Mouse (Mus musculus) lung, postnatal 0 days (tissue): ENCODE results near the gene Prkg1. TPM values are rescaled to one million over a fixed set of nuclear protein-coding genes. Genes with fewer than 3 reads are reported as not detected.

Source experiments
- ATAC-seq: fragments of 200-750 bp; cut with Nextera tagmentation; 2 replicates; pipeline ENCODE4 v1.8.0; 2017; ENCODE audit warnings: moderate library complexity
- DNase-seq: peaks from one replicate; pipeline ENCODE4 v3.0.0-alpha.2; 2016; ENCODE audit warnings: low spot score
- H3K27ac ChIP-seq: fragments of 300-500 bp; sonication (generic); 2 replicates; pipeline ENCODE4 v1.5.1; 2014; ENCODE audit warnings: antibody characterized with exemption, mild to moderate bottlenecking, low read length, mixed read lengths
- H3K27me3 ChIP-seq: fragments of 300-500 bp; sonication (generic); replicated peaks from 2 replicates; pipeline ENCODE4 v1.6.1; 2014; ENCODE audit warnings: low read length, mixed read lengths; ENCODE audit not compliant: insufficient read depth
- H3K36me3 ChIP-seq: fragments of 300-500 bp; sonication (generic); 2 replicates; pipeline ENCODE4 v1.6.1; 2014; ENCODE audit warnings: low read length, mixed read lengths; ENCODE audit not compliant: insufficient read depth
- H3K4me1 ChIP-seq: fragments of 300-500 bp; sonication (generic); 2 replicates; pipeline ENCODE4 v1.6.1; 2014; ENCODE audit warnings: antibody characterized with exemption, low read depth, low read length, mixed read lengths; ENCODE audit not compliant: insufficient read depth
- H3K4me2 ChIP-seq: fragments of 300-500 bp; sonication (generic); replicated peaks from 2 replicates; pipeline ENCODE4 v1.6.1; 2014; ENCODE audit warnings: low read depth, mild to moderate bottlenecking, low read length, moderate library complexity, mixed read lengths
- H3K4me3 ChIP-seq: fragments of 300-500 bp; sonication (generic); 2 replicates; pipeline ENCODE4 v1.5.1; 2014; ENCODE audit warnings: low read depth, low read length
- H3K9ac ChIP-seq: fragments of 300-500 bp; sonication (generic); replicated peaks from 2 replicates; pipeline ENCODE4 v1.6.1; 2014; ENCODE audit warnings: low read depth, mild to moderate bottlenecking
- H3K9me3 ChIP-seq: fragments of 300-500 bp; sonication (generic); 2 replicates; pipeline ENCODE4 v1.6.1; 2016; ENCODE audit warnings: low read length, mixed read lengths
- CTCF ChIP-seq: IDR thresholded peaks from 2 replicates; pipeline ENCODE4 v1.5.1; 2016; ENCODE audit warnings: antibody characterized with exemption, mild to moderate bottlenecking
- EP300 ChIP-seq: IDR thresholded peaks from 2 replicates; pipeline ENCODE4 v1.6.1; 2016; ENCODE audit warnings: antibody characterized with exemption, mild to moderate bottlenecking, control low read depth
- WGBS: fragments of 180-500 bp; shearing (Covaris S2); extraction: QIAGEN DNeasy Blood & Tissue Kit; methylation state at CpG from one replicate; pipeline ENCODE4 v1.1.7; 2014; 5-methylcytosine and 5-hydroxymethylcytosine counted together
- polyA plus RNA-seq: library from polyadenylated mRNA; unstranded; fragments of >200 nt; fragmentation: Nextera tagmentation; extraction: Ambion mirVana; gene quantifications from 2 replicates; pipeline ENCODE4 v1.2.1, GENCODE M21; 2015

The Prkg1 gene
- polyA plus RNA-seq, 1 experiment from 2014 or later = 4.8 TPM

GRCm38 (mm10) chr19:31082226-31082625, 682.6 kb downstream of the Prkg1 start:
- Histone ChIP-seq H3K4me2 (peak overlapping the region; percentile 76), H3K4me1 (peaks cover 8% of the 10 kb centered on the region; the same call in 1 of the 2 replicates), H3K27ac (peak overlapping the region; percentile 59), H3K4me3 (peak overlapping the region; percentile 72), H3K9ac (0 out of 2 replicates have a peak overlapping the region, but pooled peaks have one; percentile 26), H3K9me3 (no peaks in the 10 kb centered on the region), H3K36me3 (no peaks in the 10 kb centered on the region), H3K27me3 (no peaks in the 10 kb centered on the region)
- no peak for TF ChIP-seq CTCF
- TF ChIP-seq EP300 = no peak
- whole genome bisulfite sequencing = 18% methylated on average over 7 of the region's 7 CpGs
- ATAC-seq (no peak), DNase-seq (no peak)

GRCm38 (mm10) chr19:31078241-31078640, 686.6 kb downstream of the Prkg1 start:
- TF ChIP-seq EP300 = no peak
- no peak for TF ChIP-seq CTCF
- peaks cover under 1% of the 10 kb centered on the region; the same call in 1 of the 2 replicates for H3K4me1 ChIP-seq
- no peaks in the 10 kb centered on the region for H3K27me3 ChIP-seq
- DNase-seq = no peak
- no peak overlapping the region for H3K4me2 ChIP-seq
- no peak overlapping the region for H3K27ac ChIP-seq
- H3K4me3 ChIP-seq = no peak overlapping the region
- H3K9me3 ChIP-seq = no peaks in the 10 kb centered on the region
- H3K36me3 ChIP-seq = no peaks in the 10 kb centered on the region
- WGBS = 64% methylated on average over 3 of the region's 3 CpGs
- no peak for ATAC-seq
- H3K9ac ChIP-seq = no peak overlapping the region

- 85% methylated on average over 4 of the region's 4 CpGs for whole genome bisulfite sequencing
- DNase-seq (no peak), ATAC-seq (no peak)
- H3K4me2 ChIP-seq = no peak overlapping the region
- H3K36me3 ChIP-seq = no peaks in the 10 kb centered on the region
- H3K4me1 ChIP-seq = no peaks in the 10 kb centered on the region
- H3K4me3 ChIP-seq = no peak overlapping the region
- H3K27me3 ChIP-seq = no peaks in the 10 kb centered on the region
- no peaks in the 10 kb centered on the region for H3K9me3 ChIP-seq
- no peak for TF ChIP-seq EP300
- TF ChIP-seq CTCF = no peak
- no peak overlapping the region for H3K27ac ChIP-seq
- no peak overlapping the region for H3K9ac ChIP-seq
These were observed 688.7 kb downstream of the Prkg1 start for GRCm38 (mm10) chr19:31076106-31076505.

- TF ChIP-seq EP300 (no peak), CTCF (no peak)
- H3K36me3 ChIP-seq = no peaks in the 10 kb centered on the region
- no peaks in the 10 kb centered on the region for H3K9me3 ChIP-seq
- no peak overlapping the region for H3K27ac ChIP-seq
- WGBS = 17% methylated on average over 3 of the region's 3 CpGs
- no peak overlapping the region for H3K9ac ChIP-seq
- no peaks in the 10 kb centered on the region for H3K4me1 ChIP-seq
- no peaks in the 10 kb centered on the region for H3K27me3 ChIP-seq
- no peak overlapping the region for H3K4me3 ChIP-seq
- no peak overlapping the region for H3K4me2 ChIP-seq
- no peak for DNase-seq
- ATAC-seq = no peak
These were observed 690.1 kb downstream of the Prkg1 start for GRCm38 (mm10) chr19:31074717-31075063.

- Histone ChIP-seq H3K27ac (no peak overlapping the region), H3K9me3 (no peaks in the 10 kb centered on the region), H3K4me1 (no peaks in the 10 kb centered on the region), H3K4me3 (no peak overlapping the region), H3K9ac (no peak overlapping the region), H3K4me2 (no peak overlapping the region), H3K27me3 (no peaks in the 10 kb centered on the region), H3K36me3 (no peaks in the 10 kb centered on the region)
- DNase-seq = no peak
- ATAC-seq = no peak
- 58% methylated on average over 24 of the region's 24 CpGs for WGBS
- TF ChIP-seq EP300 = no peak
- TF ChIP-seq CTCF = no peak
These were observed 690.7 kb downstream of the Prkg1 start for GRCm38 (mm10) chr19:31073959-31074716.

- no peaks in the 10 kb centered on the region for H3K9me3 ChIP-seq
- H3K4me3 ChIP-seq = no peak overlapping the region
- WGBS = 52% methylated on average over 11 of the region's 11 CpGs
- no peak for TF ChIP-seq CTCF
- no peak for TF ChIP-seq EP300
- no peaks in the 10 kb centered on the region for H3K36me3 ChIP-seq
- no peak overlapping the region for H3K9ac ChIP-seq
- H3K27ac ChIP-seq = no peak overlapping the region
- no peaks in the 10 kb centered on the region for H3K27me3 ChIP-seq
- DNase-seq (peak; percentile 19), ATAC-seq (no peak)
- no peaks in the 10 kb centered on the region for H3K4me1 ChIP-seq
- H3K4me2 ChIP-seq = no peak overlapping the region
These were observed 699.5 kb downstream of the Prkg1 start for GRCm38 (mm10) chr19:31065206-31065781.
